ENCODE assay signal across 9 mouse cellular contexts in the genomic region with DNA sequence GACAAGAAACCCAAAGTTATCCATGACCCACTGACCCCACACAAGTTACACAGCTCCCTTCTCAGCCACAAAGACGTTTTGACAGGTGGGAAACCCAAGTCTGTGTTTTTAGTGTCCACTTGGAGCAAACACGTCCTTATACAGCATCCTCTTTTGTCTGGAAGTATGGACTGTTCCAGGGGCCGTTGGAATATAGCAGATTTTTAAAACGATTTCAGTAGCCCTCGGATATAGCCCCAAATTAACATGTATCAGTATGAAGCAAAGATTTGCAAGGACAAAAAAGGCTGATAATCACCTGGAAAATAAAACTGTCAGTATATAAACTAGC. TPM values are rescaled to one million over a fixed set of nuclear protein-coding genes. Genes with fewer than 3 reads are reported as not detected.
DNase-seq lines count a peak whose midpoint lies in the region; ATAC-seq and TF ChIP-seq lines count a peak whose summit lies in the region.
"Had no signal": no experiment of that assay in that cellular context is flagged by ENCODE, and none has a peak within 500 bp of the region (broad histone marks: within the 10 kb centered on the region; RNA-seq: fewer than 3 reads in every experiment).

No protein-coding gene starts in this region.

- 0 out of 2 replicates have a peak, but pooled peaks cover 2% of the 10 kb centered on the region for H3K36me3 ChIP-seq in kidney, embryonic 16.5 days (ENCODE audit: insufficient read depth, low read length)
- H3K36me3 ChIP-seq in embryonic facial prominence, embryonic 13.5 days: peaks cover 5% of the 10 kb centered on the region; the same call in 1 of the 2 replicates
- H3K36me3 ChIP-seq in hindbrain, postnatal 0 days (ENCODE audit: insufficient read depth, low read length): no peaks in the 10 kb centered on the region
- H3K36me3 ChIP-seq in midbrain, embryonic 16.5 days (ENCODE audit: control insufficient read depth, insufficient read depth, low read length): no peaks in the 10 kb centered on the region

- peak overlapping the region; percentile 47 for H3K4me2 ChIP-seq in kidney, embryonic 16.5 days (replicated peaks; ENCODE audit: low read depth, low read length)
- peak overlapping the region; percentile 92 for H3K4me2 ChIP-seq in embryonic facial prominence, embryonic 13.5 days
- H3K4me2 ChIP-seq in hindbrain, postnatal 0 days (ENCODE audit: low read depth, low read length): peak overlapping the region; percentile 40
- H3K4me2 ChIP-seq in midbrain, embryonic 16.5 days (ENCODE audit: low read length): peak overlapping the region; percentile 53

- 56% methylated on average over 5 of the region's 5 CpGs for WGBS in kidney, embryonic 16.5 days
- WGBS in embryonic facial prominence, embryonic 13.5 days: 59% methylated on average over 5 of the region's 5 CpGs
- 57% methylated on average over 5 of the region's 5 CpGs for WGBS in hindbrain, postnatal 0 days
- 54% methylated on average over 5 of the region's 5 CpGs for WGBS in midbrain, embryonic 16.5 days

- no peak for ATAC-seq in kidney, embryonic 16.5 days (ENCODE audit: low FRiP score, low TSS enrichment)
- no peak; the same call in 1 of the 2 replicates for ATAC-seq in embryonic facial prominence, embryonic 13.5 days (ENCODE audit: insufficient number of reproducible peaks, insufficient read depth, low FRiP score, low TSS enrichment, low read depth)
- no peak for ATAC-seq in hindbrain, postnatal 0 days
- ATAC-seq in midbrain, embryonic 16.5 days: no peak

- no peak for DNase-seq in kidney, postnatal 4 days
- DNase-seq in hindbrain, postnatal 0 days (ENCODE audit: low spot score): no peak
- DNase-seq in Muller cell, postnatal 12 days (ENCODE audit: inconsistent ontology term): no peak
- DNase-seq in ovary, postnatal 36 days (ENCODE audit: low spot score): no peak
- no peak for DNase-seq in cerebellum, adult 9-10 months

- TF ChIP-seq CTCF in hindbrain, postnatal 0 days (IDR thresholded peaks at IDR 0.05; ENCODE audit: low read depth): no peak

- H3K4me3 ChIP-seq in kidney, embryonic 16.5 days (ENCODE audit: low read length): peak overlapping the region; percentile 71
- peak overlapping the region; percentile 85 for H3K4me3 ChIP-seq in embryonic facial prominence, embryonic 13.5 days
- H3K4me3 ChIP-seq in hindbrain, postnatal 0 days (ENCODE audit: low read length): peak overlapping the region; percentile 82
- H3K4me3 ChIP-seq in midbrain, embryonic 16.5 days (ENCODE audit: low read depth, low read length): peak overlapping the region; percentile 85

- no peaks in the 10 kb centered on the region for H3K27me3 ChIP-seq in kidney, embryonic 16.5 days (ENCODE audit: insufficient read depth, low read length)
- no peaks in the 10 kb centered on the region for H3K27me3 ChIP-seq in embryonic facial prominence, embryonic 13.5 days
- no peaks in the 10 kb centered on the region for H3K27me3 ChIP-seq in hindbrain, postnatal 0 days (ENCODE audit: insufficient read depth, low read length)
- H3K27me3 ChIP-seq in midbrain, embryonic 16.5 days (ENCODE audit: control insufficient read depth, insufficient read depth, low read depth, low read length): no peaks in the 10 kb centered on the region

- H3K4me1 ChIP-seq in kidney, embryonic 16.5 days (ENCODE audit: insufficient read depth, low read length): peaks cover 11% of the 10 kb centered on the region
- H3K4me1 ChIP-seq in embryonic facial prominence, embryonic 13.5 days: peaks cover 11% of the 10 kb centered on the region
- peaks cover 12% of the 10 kb centered on the region; the same call in 1 of the 2 replicates for H3K4me1 ChIP-seq in hindbrain, postnatal 0 days (ENCODE audit: insufficient read depth, low read length)
- peaks cover 11% of the 10 kb centered on the region for H3K4me1 ChIP-seq in midbrain, embryonic 16.5 days (ENCODE audit: control insufficient read depth, insufficient read depth, low read length)

- H3K27ac ChIP-seq in kidney, embryonic 16.5 days (ENCODE audit: low read length): no peak overlapping the region
- H3K27ac ChIP-seq in embryonic facial prominence, embryonic 13.5 days: no peak overlapping the region
- H3K27ac ChIP-seq in hindbrain, postnatal 0 days: no peak overlapping the region
- H3K27ac ChIP-seq in midbrain, embryonic 16.5 days (ENCODE audit: low read length): no peak overlapping the region

- no peak overlapping the region for H3K9ac ChIP-seq in kidney, embryonic 16.5 days (replicated peaks; ENCODE audit: low read length)
- H3K9ac ChIP-seq in embryonic facial prominence, embryonic 13.5 days: no peak overlapping the region
- no peak overlapping the region; the same call in 1 of the 2 replicates for H3K9ac ChIP-seq in hindbrain, postnatal 0 days (replicated peaks; ENCODE audit: low read length)
- H3K9ac ChIP-seq in midbrain, embryonic 16.5 days (ENCODE audit: low read depth, low read length): peak overlapping the region; percentile 82; the same call in 1 of the 2 replicates

- no peaks in the 10 kb centered on the region for H3K9me3 ChIP-seq in kidney, embryonic 16.5 days (ENCODE audit: low read length)
- H3K9me3 ChIP-seq in embryonic facial prominence, embryonic 13.5 days: no peaks in the 10 kb centered on the region
- H3K9me3 ChIP-seq in hindbrain, postnatal 0 days (ENCODE audit: low read length): no peaks in the 10 kb centered on the region
- H3K9me3 ChIP-seq in midbrain, embryonic 16.5 days (replicated peaks; ENCODE audit: control insufficient read depth, low read length, poor library complexity, severe bottlenecking): no peaks in the 10 kb centered on the region

RNA-seq across cellular contexts. Expression of a gene that starts 0.3 kb away (rescaled TPM):
- polyA plus RNA-seq in kidney, embryonic 16.5 days (2015; fragmentation: Nextera tagmentation; extraction: Ambion mirVana): 52.2 and 53.8 TPM in 2 replicates
- polyA plus RNA-seq in embryonic facial prominence, embryonic 13.5 days (2015; fragmentation: Nextera tagmentation; extraction: Ambion mirVana): 44.9 and 53.5 TPM in 2 replicates
- 41.5 and 48.8 TPM in 2 replicates for total RNA-seq in hindbrain, postnatal 0 days (2014; rRNA removed)
- 53.1 and 55.5 TPM in 2 replicates for polyA plus RNA-seq in hindbrain, postnatal 0 days (2015; fragmentation: Nextera tagmentation; extraction: Ambion mirVana)
- 62.0 and 63.6 TPM in 2 replicates for polyA plus RNA-seq in midbrain, embryonic 16.5 days (2015; fragmentation: Nextera tagmentation; extraction: Ambion mirVana)

RNA-seq across cellular contexts. Expression of a gene that starts 31.3 kb away (rescaled TPM):
- 60.0 and 63.5 TPM in 2 replicates for polyA plus RNA-seq in kidney, embryonic 16.5 days (2015; fragmentation: Nextera tagmentation; extraction: Ambion mirVana)
- polyA plus RNA-seq in embryonic facial prominence, embryonic 13.5 days (2015; fragmentation: Nextera tagmentation; extraction: Ambion mirVana): 64.4 and 64.5 TPM in 2 replicates
- 27.8 and 33.9 TPM in 2 replicates for total RNA-seq in hindbrain, postnatal 0 days (2014; rRNA removed)
- 56.6 and 56.7 TPM in 2 replicates for polyA plus RNA-seq in hindbrain, postnatal 0 days (2015; fragmentation: Nextera tagmentation; extraction: Ambion mirVana)
- 61.2 and 68.3 TPM in 2 replicates for polyA plus RNA-seq in midbrain, embryonic 16.5 days (2015; fragmentation: Nextera tagmentation; extraction: Ambion mirVana)

RNA-seq across cellular contexts. Expression of a gene that starts 51.4 kb away (rescaled TPM):
- 0.30 and 0.60 TPM in 2 replicates for polyA plus RNA-seq in kidney, embryonic 16.5 days (2015; fragmentation: Nextera tagmentation; extraction: Ambion mirVana)
- not detected in 2 replicates for polyA plus RNA-seq in embryonic facial prominence, embryonic 13.5 days (2015; fragmentation: Nextera tagmentation; extraction: Ambion mirVana)
- not detected in 2 replicates for total RNA-seq in hindbrain, postnatal 0 days (2014; rRNA removed)
- not detected in 2 replicates for polyA plus RNA-seq in hindbrain, postnatal 0 days (2015; fragmentation: Nextera tagmentation; extraction: Ambion mirVana)
- 0.17 TPM in 1 of 2 replicates, not detected in the other for polyA plus RNA-seq in midbrain, embryonic 16.5 days (2015; fragmentation: Nextera tagmentation; extraction: Ambion mirVana)
- total RNA-seq: layer of hippocampus, postnatal 14 days had no signal

Comparison
In these comparisons a context has a peak if more than half of its experiments do, and no peak if none do; other contexts are left out.
1. H3K4me2 ChIP-seq: peak in every context shown above with its lines; median percentile 92 in embryonic facial prominence, embryonic 13.5 days; 53 in midbrain, embryonic 16.5 days; 47 in kidney, embryonic 16.5 days; 40 in hindbrain, postnatal 0 days.